Mouse (Mus musculus) stomach, postnatal 0 days (tissue): ENCODE measurements at regions not wholly inside any gene's neighbourhood (a gene's known extent, or its start where the extent isn't known, plus 50 kb on each side); places are given as distances from the start of the nearest gene placed in this dataset.

Source experiments
- ATAC-seq: fragments of 200-750 bp; cut with Nextera tagmentation; 2 replicates; pipeline ENCODE4 v1.8.0; 2017; ENCODE audit not compliant: low FRiP score, low TSS enrichment
- DNase-seq: peaks from one replicate; pipeline ENCODE4 v3.0.0-alpha.2; 2016; ENCODE audit warnings: low spot score
- H3K27ac ChIP-seq: fragments of 300-500 bp; sonication (generic); replicated peaks from 2 replicates; pipeline ENCODE4 v1.5.1; 2014; ENCODE audit warnings: mild to moderate bottlenecking, control low read depth
- H3K27me3 ChIP-seq: fragments of 300-500 bp; sonication (generic); 2 replicates; pipeline ENCODE4 v1.6.1; 2014; ENCODE audit warnings: low read length; ENCODE audit not compliant: control insufficient read depth, insufficient read depth
- H3K36me3 ChIP-seq: fragments of 300-500 bp; sonication (generic); 2 replicates; pipeline ENCODE4 v1.6.1; 2014; ENCODE audit warnings: low read length, mixed read lengths; ENCODE audit not compliant: control insufficient read depth, insufficient read depth
- H3K4me1 ChIP-seq: fragments of 300-500 bp; sonication (generic); replicated peaks from 2 replicates; pipeline ENCODE4 v1.6.1; 2014; ENCODE audit warnings: antibody characterized with exemption; ENCODE audit not compliant: control insufficient read depth, insufficient read depth
- H3K4me2 ChIP-seq: fragments of 300-500 bp; sonication (generic); replicated peaks from 2 replicates; pipeline ENCODE4 v1.6.1; 2014; ENCODE audit warnings: low read depth, mild to moderate bottlenecking, control low read depth, moderate library complexity
- H3K4me3 ChIP-seq: fragments of 300-500 bp; sonication (generic); 2 replicates; pipeline ENCODE4 v1.5.1; 2014; ENCODE audit warnings: low read depth, low read length, control low read depth
- H3K9ac ChIP-seq: fragments of 300-500 bp; sonication (generic); 2 replicates; pipeline ENCODE4 v1.6.1; 2014; ENCODE audit warnings: mild to moderate bottlenecking, low read length, control low read depth, mixed read lengths
- H3K9me3 ChIP-seq: fragments of 300-500 bp; sonication (generic); 2 replicates; pipeline ENCODE4 v1.6.1; 2016; ENCODE audit warnings: low read length; ENCODE audit not compliant: control insufficient read depth
- CTCF ChIP-seq: IDR thresholded peaks from 2 replicates; pipeline ENCODE4 v1.5.1; 2016; ENCODE audit warnings: antibody characterized with exemption, low read depth, mild to moderate bottlenecking, moderate library complexity
- EP300 ChIP-seq: optimal IDR thresholded peaks from 2 replicates; pipeline ENCODE3; 2016; ENCODE audit warnings: antibody characterized with exemption
- WGBS: fragments of 180-500 bp; shearing (Covaris S2); extraction: QIAGEN DNeasy Blood & Tissue Kit; methylation state at CpG from one replicate; pipeline ENCODE4 v1.1.7; 2014; 5-methylcytosine and 5-hydroxymethylcytosine counted together

GRCm38 (mm10) chr17:67451081-67451480, 96.8 kb upstream of the Ptprm start:
- no peaks in the 10 kb centered on the region for H3K36me3 ChIP-seq
- no peak overlapping the region for H3K27ac ChIP-seq
- ATAC-seq = no peak
- H3K27me3 ChIP-seq = no peaks in the 10 kb centered on the region
- no peak for TF ChIP-seq CTCF
- no peak overlapping the region for H3K4me3 ChIP-seq
- no peak for DNase-seq
- no peaks in the 10 kb centered on the region for H3K4me1 ChIP-seq
- no peak overlapping the region for H3K9ac ChIP-seq
- H3K4me2 ChIP-seq = no peak overlapping the region
- 38% methylated on average over 2 of the region's 2 CpGs for WGBS
- H3K9me3 ChIP-seq = no peaks in the 10 kb centered on the region

GRCm38 (mm10) chr17:67450021-67450420, 95.8 kb upstream of the Ptprm start:
- Histone ChIP-seq H3K27ac (no peak overlapping the region), H3K4me1 (no peaks in the 10 kb centered on the region), H3K9me3 (no peaks in the 10 kb centered on the region), H3K4me3 (no peak overlapping the region), H3K4me2 (no peak overlapping the region), H3K36me3 (no peaks in the 10 kb centered on the region), H3K9ac (no peak overlapping the region), H3K27me3 (no peaks in the 10 kb centered on the region)
- no peak for ATAC-seq
- WGBS = 72% methylated on average over 5 of the region's 5 CpGs
- DNase-seq = no peak
- no peak for TF ChIP-seq CTCF
- no peak for TF ChIP-seq EP300

GRCm38 (mm10) chr17:67445986-67446385, 91.7 kb upstream of the Ptprm start:
- Histone ChIP-seq H3K27me3 (no peaks in the 10 kb centered on the region), H3K9me3 (no peaks in the 10 kb centered on the region), H3K27ac (no peak overlapping the region), H3K4me1 (no peaks in the 10 kb centered on the region), H3K9ac (no peak overlapping the region), H3K4me3 (no peak overlapping the region), H3K4me2 (no peak overlapping the region), H3K36me3 (no peaks in the 10 kb centered on the region)
- no peak for DNase-seq
- no peak for TF ChIP-seq CTCF
- no peak for TF ChIP-seq EP300
- no peak for ATAC-seq

DNA sequence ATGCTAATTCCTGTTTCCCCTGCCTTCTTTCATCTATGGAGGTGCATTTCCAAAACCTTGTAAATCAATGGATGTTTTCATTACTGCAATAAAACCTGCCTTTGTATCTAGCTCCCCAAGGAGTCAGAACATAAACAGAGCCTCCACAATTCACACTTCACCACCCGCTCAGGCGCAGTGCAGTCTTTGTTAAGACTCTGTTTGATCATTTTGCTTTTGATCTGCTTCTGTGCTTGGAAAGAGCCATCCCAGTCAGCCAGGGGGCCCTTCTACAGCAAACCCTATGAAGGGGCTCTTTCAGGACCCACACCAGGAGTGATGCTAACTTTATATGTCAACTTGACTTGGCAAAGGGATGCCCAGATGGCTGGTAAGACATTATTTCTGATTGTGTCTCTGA, 86.7 kb upstream of the Ptprm start:
- H3K27me3 ChIP-seq = no peaks in the 10 kb centered on the region
- H3K4me3 ChIP-seq = no peak overlapping the region
- no peak for DNase-seq
- no peak for TF ChIP-seq CTCF
- no peak for TF ChIP-seq EP300
- ATAC-seq = no peak
- H3K9me3 ChIP-seq = no peaks in the 10 kb centered on the region
- no peak overlapping the region for H3K27ac ChIP-seq
- H3K9ac ChIP-seq = no peak overlapping the region
- no peak overlapping the region for H3K4me2 ChIP-seq
- WGBS = 70% methylated on average over 2 of the region's 2 CpGs
- no peaks in the 10 kb centered on the region for H3K4me1 ChIP-seq
- no peaks in the 10 kb centered on the region for H3K36me3 ChIP-seq

GRCm38 (mm10) chr17:67419956-67420711, 65.9 kb upstream of the Ptprm start:
- no peak for ATAC-seq
- H3K27ac ChIP-seq = no peak overlapping the region
- no peak overlapping the region for H3K9ac ChIP-seq
- WGBS = 48% methylated on average over 4 of the region's 4 CpGs
- H3K4me2 ChIP-seq = no peak overlapping the region
- no peaks in the 10 kb centered on the region for H3K36me3 ChIP-seq
- TF ChIP-seq EP300 (no peak), CTCF (no peak)
- no peak overlapping the region for H3K4me3 ChIP-seq
- no peak for DNase-seq
- no peaks in the 10 kb centered on the region for H3K27me3 ChIP-seq
- no peaks in the 10 kb centered on the region for H3K9me3 ChIP-seq
- no peaks in the 10 kb centered on the region for H3K4me1 ChIP-seq

- no peak overlapping the region for H3K4me2 ChIP-seq
- no peaks in the 10 kb centered on the region for H3K36me3 ChIP-seq
- no peak overlapping the region for H3K4me3 ChIP-seq
- no peaks in the 10 kb centered on the region for H3K9me3 ChIP-seq
- 73% methylated on average over 8 of the region's 8 CpGs for WGBS
- no peaks in the 10 kb centered on the region for H3K27me3 ChIP-seq
- H3K9ac ChIP-seq = no peak overlapping the region
- DNase-seq = no peak
- no peak for ATAC-seq
- H3K27ac ChIP-seq = no peak overlapping the region
- no peak for TF ChIP-seq EP300
- no peaks in the 10 kb centered on the region for H3K4me1 ChIP-seq
Measured at GRCm38 (mm10) chr17:67412546-67413250, 58.4 kb upstream of the Ptprm start.
